Mouse (Mus musculus): ENCODE results near the gene Zfp488. TPM values are rescaled to one million over a fixed set of nuclear protein-coding genes. Genes with fewer than 3 reads are reported as not detected.

Zfp488 gene
- polyA plus RNA-seq (2014; fragmentation: Nextera tagmentation; extraction: Ambion mirVana): not detected in 2 replicates

- H3K9ac ChIP-seq (ENCODE audit: low read depth, low read length): peak within 1 kb of the TSS; percentile 23; the same call in 1 of the 2 replicates
- peak; percentile 80 for ATAC-seq (ENCODE audit: low FRiP score, low TSS enrichment)
- H3K4me1 ChIP-seq (ENCODE audit: control insufficient read depth, insufficient read depth, low read length): no peaks in the 10 kb centered on the region
- no peaks in the 10 kb centered on the region for H3K36me3 ChIP-seq (ENCODE audit: control insufficient read depth, insufficient read depth, low read length)
- H3K4me3 ChIP-seq (ENCODE audit: low read length): peak within 1 kb of the TSS; percentile 36
- 2% methylated on average over 25 of the region's 25 CpGs for WGBS
- H3K27ac ChIP-seq (ENCODE audit: low read depth, low read length): no peak within 1 kb of the TSS
- peaks cover 11% of the 10 kb centered on the region; the same call in 1 of the 2 replicates for H3K27me3 ChIP-seq (ENCODE audit: control insufficient read depth, insufficient read depth, low read length)
- no peaks in the 10 kb centered on the region for H3K9me3 ChIP-seq (ENCODE audit: control insufficient read depth, low read length)
- peak within 1 kb of the TSS; percentile 65 for H3K4me2 ChIP-seq (replicated peaks; ENCODE audit: low read depth, low read length)
Observed at GRCm38 (mm10) chr14:33978604-33979059, at the start of gene Zfp488. Gene Zfp488, minus strand, starts transcription at chr14:33978764.

- Histone ChIP-seq H3K9me3 (ENCODE audit: control insufficient read depth, low read length) (no peaks in the 10 kb centered on the region), H3K4me2 (replicated peaks; ENCODE audit: low read depth, low read length) (no peak overlapping the region), H3K27me3 (ENCODE audit: control insufficient read depth, insufficient read depth, low read length) (no peaks in the 10 kb centered on the region), H3K4me1 (ENCODE audit: control insufficient read depth, insufficient read depth, low read length) (no peaks in the 10 kb centered on the region), H3K36me3 (ENCODE audit: control insufficient read depth, insufficient read depth, low read length) (no peaks in the 10 kb centered on the region), H3K4me3 (ENCODE audit: low read length) (no peak overlapping the region), H3K27ac (ENCODE audit: low read depth, low read length) (no peak overlapping the region), H3K9ac (ENCODE audit: low read depth, low read length) (no peak overlapping the region)
- 82% methylated on average over 2 of the region's 2 CpGs for WGBS
- ATAC-seq (ENCODE audit: low FRiP score, low TSS enrichment): no peak
Observed at GRCm38 (mm10) chr14:34026710-34027109, 48.1 kb upstream of the Zfp488 start.

GRCm38 (mm10) chr14:34016938-34017337 is 38.4 kb upstream of the Zfp488 start:
- no peak for ATAC-seq (ENCODE audit: low FRiP score, low TSS enrichment)
- H3K27ac ChIP-seq (ENCODE audit: low read depth, low read length): no peak overlapping the region
- H3K4me2 ChIP-seq (replicated peaks; ENCODE audit: low read depth, low read length): no peak overlapping the region
- H3K4me1 ChIP-seq (ENCODE audit: control insufficient read depth, insufficient read depth, low read length): no peaks in the 10 kb centered on the region
- H3K27me3 ChIP-seq (ENCODE audit: control insufficient read depth, insufficient read depth, low read length): no peaks in the 10 kb centered on the region
- no peaks in the 10 kb centered on the region for H3K36me3 ChIP-seq (ENCODE audit: control insufficient read depth, insufficient read depth, low read length)
- no peaks in the 10 kb centered on the region for H3K9me3 ChIP-seq (ENCODE audit: control insufficient read depth, low read length)
- H3K4me3 ChIP-seq (ENCODE audit: low read length): no peak overlapping the region
- no peak overlapping the region for H3K9ac ChIP-seq (ENCODE audit: low read depth, low read length)
- 88% methylated on average over 2 of the region's 2 CpGs for WGBS

GRCm38 (mm10) chr14:34016381-34016780 is 37.8 kb upstream of the Zfp488 start, which contains the start of gene Gm5460:
Gene Gm5460, plus strand, starts transcription at chr14:34016758.
- Histone ChIP-seq H3K9ac (ENCODE audit: low read depth, low read length) (no peak within 1 kb of the TSS), H3K27me3 (ENCODE audit: control insufficient read depth, insufficient read depth, low read length) (no peaks in the 10 kb centered on the region), H3K27ac (ENCODE audit: low read depth, low read length) (no peak within 1 kb of the TSS), H3K4me3 (ENCODE audit: low read length) (no peak within 1 kb of the TSS), H3K4me2 (replicated peaks; ENCODE audit: low read depth, low read length) (no peak within 1 kb of the TSS), H3K4me1 (ENCODE audit: control insufficient read depth, insufficient read depth, low read length) (no peaks in the 10 kb centered on the region), H3K36me3 (ENCODE audit: control insufficient read depth, insufficient read depth, low read length) (no peaks in the 10 kb centered on the region), H3K9me3 (ENCODE audit: control insufficient read depth, low read length) (no peaks in the 10 kb centered on the region)
- WGBS: 95% methylated on average over 4 of the region's 4 CpGs
- no peak for ATAC-seq (ENCODE audit: low FRiP score, low TSS enrichment)

- no peak for ATAC-seq (ENCODE audit: low FRiP score, low TSS enrichment)
- WGBS: 87% methylated on average over 3 of the region's 3 CpGs
- no peak within 1 kb of the TSS for H3K4me2 ChIP-seq (replicated peaks; ENCODE audit: low read depth, low read length)
- no peak within 1 kb of the TSS for H3K27ac ChIP-seq (ENCODE audit: low read depth, low read length)
- no peaks in the 10 kb centered on the region for H3K27me3 ChIP-seq (ENCODE audit: control insufficient read depth, insufficient read depth, low read length)
- no peaks in the 10 kb centered on the region for H3K4me1 ChIP-seq (ENCODE audit: control insufficient read depth, insufficient read depth, low read length)
- H3K9ac ChIP-seq (ENCODE audit: low read depth, low read length): no peak within 1 kb of the TSS
- no peaks in the 10 kb centered on the region for H3K9me3 ChIP-seq (ENCODE audit: control insufficient read depth, low read length)
- H3K36me3 ChIP-seq (ENCODE audit: control insufficient read depth, insufficient read depth, low read length): no peaks in the 10 kb centered on the region
- no peak within 1 kb of the TSS for H3K4me3 ChIP-seq (ENCODE audit: low read length)
Observed at GRCm38 (mm10) chr14:34015063-34015462, 36.5 kb upstream of the Zfp488 start, which contains the start of gene Gm30083. Gene Gm30083, minus strand, starts transcription at chr14:34015182.

- Histone ChIP-seq H3K9me3 (ENCODE audit: control insufficient read depth, low read length) (no peaks in the 10 kb centered on the region), H3K4me3 (ENCODE audit: low read length) (no peak overlapping the region), H3K4me1 (ENCODE audit: control insufficient read depth, insufficient read depth, low read length) (no peaks in the 10 kb centered on the region), H3K9ac (ENCODE audit: low read depth, low read length) (no peak overlapping the region), H3K4me2 (replicated peaks; ENCODE audit: low read depth, low read length) (no peak overlapping the region), H3K27ac (ENCODE audit: low read depth, low read length) (no peak overlapping the region), H3K36me3 (ENCODE audit: control insufficient read depth, insufficient read depth, low read length) (no peaks in the 10 kb centered on the region), H3K27me3 (ENCODE audit: control insufficient read depth, insufficient read depth, low read length) (no peaks in the 10 kb centered on the region)
- no peak for ATAC-seq (ENCODE audit: low FRiP score, low TSS enrichment)
- WGBS: 88% methylated on average over 5 of the region's 5 CpGs
Observed at GRCm38 (mm10) chr14:34002358-34002757, 23.8 kb upstream of the Zfp488 start.

- H3K4me1 ChIP-seq (ENCODE audit: control insufficient read depth, insufficient read depth, low read length): no peaks in the 10 kb centered on the region
- H3K27ac ChIP-seq (ENCODE audit: low read depth, low read length): no peak overlapping the region
- no peak overlapping the region for H3K9ac ChIP-seq (ENCODE audit: low read depth, low read length)
- no peak overlapping the region for H3K4me3 ChIP-seq (ENCODE audit: low read length)
- H3K27me3 ChIP-seq (ENCODE audit: control insufficient read depth, insufficient read depth, low read length): no peaks in the 10 kb centered on the region
- H3K4me2 ChIP-seq (replicated peaks; ENCODE audit: low read depth, low read length): no peak overlapping the region
- H3K36me3 ChIP-seq (ENCODE audit: control insufficient read depth, insufficient read depth, low read length): no peaks in the 10 kb centered on the region
- no peak for ATAC-seq (ENCODE audit: low FRiP score, low TSS enrichment)
- H3K9me3 ChIP-seq (ENCODE audit: control insufficient read depth, low read length): no peaks in the 10 kb centered on the region
Observed at GRCm38 (mm10) chr14:34001445-34001844, 22.9 kb upstream of the Zfp488 start.

GRCm38 (mm10) chr14:34000076-34000475 is 21.5 kb upstream of the Zfp488 start:
- no peaks in the 10 kb centered on the region for H3K9me3 ChIP-seq (ENCODE audit: control insufficient read depth, low read length)
- H3K36me3 ChIP-seq (ENCODE audit: control insufficient read depth, insufficient read depth, low read length): no peaks in the 10 kb centered on the region
- no peak overlapping the region for H3K4me2 ChIP-seq (replicated peaks; ENCODE audit: low read depth, low read length)
- no peak overlapping the region for H3K27ac ChIP-seq (ENCODE audit: low read depth, low read length)
- no peaks in the 10 kb centered on the region for H3K4me1 ChIP-seq (ENCODE audit: control insufficient read depth, insufficient read depth, low read length)
- H3K9ac ChIP-seq (ENCODE audit: low read depth, low read length): no peak overlapping the region
- H3K27me3 ChIP-seq (ENCODE audit: control insufficient read depth, insufficient read depth, low read length): no peaks in the 10 kb centered on the region
- no peak overlapping the region for H3K4me3 ChIP-seq (ENCODE audit: low read length)
- ATAC-seq (ENCODE audit: low FRiP score, low TSS enrichment): no peak

GRCm38 (mm10) chr14:33997427-33997826 is 18.9 kb upstream of the Zfp488 start:
- H3K9me3 ChIP-seq (ENCODE audit: control insufficient read depth, low read length): no peaks in the 10 kb centered on the region
- ATAC-seq (ENCODE audit: low FRiP score, low TSS enrichment): no peak

More at GRCm38 (mm10) chr14:33997427-33997826, 18.9 kb upstream of the Zfp488 start:
- Histone ChIP-seq H3K27ac (ENCODE audit: low read depth, low read length) (no peak overlapping the region), H3K9ac (ENCODE audit: low read depth, low read length) (no peak overlapping the region), H3K4me2 (replicated peaks; ENCODE audit: low read depth, low read length) (no peak overlapping the region), H3K4me1 (ENCODE audit: control insufficient read depth, insufficient read depth, low read length) (no peaks in the 10 kb centered on the region), H3K36me3 (ENCODE audit: control insufficient read depth, insufficient read depth, low read length) (no peaks in the 10 kb centered on the region), H3K27me3 (ENCODE audit: control insufficient read depth, insufficient read depth, low read length) (no peaks in the 10 kb centered on the region), H3K4me3 (ENCODE audit: low read length) (no peak overlapping the region)
- 55% methylated on average over 6 of the region's 6 CpGs for WGBS
